Mouse (Mus musculus) ZHBTc4 (cell line): Measurements from ENCODE around the gene Smyd3.

Experiments
- DNase-seq: peaks from one replicate; pipeline ENCODE4 v3.0.0-alpha.2; 2011; ENCODE audit warnings: low read depth, low spot score

Smyd3 gene

DNA sequence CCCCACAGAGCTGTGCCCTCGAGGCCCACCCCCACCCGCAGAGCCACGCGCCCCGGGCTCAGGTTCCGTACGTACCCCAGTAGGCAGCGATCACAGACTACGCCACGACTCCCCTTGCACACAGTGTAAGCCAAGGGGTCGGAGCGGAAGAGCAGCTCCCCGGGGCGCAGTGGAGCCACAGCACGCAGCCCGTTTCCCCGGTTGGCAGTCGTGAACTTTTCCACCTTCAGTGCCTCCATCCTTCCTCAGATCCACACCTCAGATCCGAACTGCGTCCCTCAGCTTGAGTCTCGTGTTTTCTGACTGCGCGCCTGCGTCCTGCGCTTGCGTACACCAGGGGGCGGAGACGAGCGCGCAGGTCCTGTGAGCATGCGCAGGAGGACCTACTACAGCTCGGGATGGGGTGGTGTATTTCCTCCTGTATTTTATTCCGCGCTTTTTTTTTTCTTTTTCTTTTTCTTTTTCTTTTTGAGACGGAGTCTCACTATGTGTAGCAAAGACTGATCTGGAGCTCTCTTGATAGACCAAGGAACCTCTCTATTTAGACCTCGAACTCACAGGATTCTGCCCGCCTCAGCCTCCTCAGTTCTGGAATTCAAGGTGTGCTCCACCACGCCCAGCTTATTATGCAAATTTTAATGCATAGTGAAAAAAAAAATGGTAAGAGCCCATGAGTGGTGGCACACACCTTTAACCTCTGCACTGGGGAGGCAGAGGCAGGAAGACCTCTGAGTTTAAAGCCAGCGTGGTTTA lies at the start of gene Smyd3:
Gene Smyd3 (minus strand): TSS at position 329 of the 753 bp plus-strand sequence.
- peak; percentile 97 for DNase-seq

DNA sequence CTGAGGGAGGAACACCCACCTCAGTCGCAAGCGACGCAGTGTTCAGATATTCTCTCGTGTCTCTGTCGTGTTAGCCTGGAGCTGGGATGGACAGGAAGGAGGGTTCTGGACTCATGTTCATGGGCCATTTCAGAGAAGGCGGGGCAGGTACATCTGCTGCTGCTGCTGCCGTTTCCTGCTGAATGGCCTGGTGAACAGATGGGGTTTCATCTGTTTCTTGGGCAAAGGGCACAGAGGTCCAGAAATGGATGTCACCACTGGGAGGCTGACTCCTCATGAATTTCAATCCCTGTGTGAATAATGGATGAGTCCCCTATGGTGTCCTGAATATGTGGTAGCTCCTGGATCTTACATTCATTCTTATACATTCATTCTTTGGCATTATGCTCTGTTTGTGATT lies 49.7 kb upstream of the Smyd3 start:
- no peak for DNase-seq

DNA sequence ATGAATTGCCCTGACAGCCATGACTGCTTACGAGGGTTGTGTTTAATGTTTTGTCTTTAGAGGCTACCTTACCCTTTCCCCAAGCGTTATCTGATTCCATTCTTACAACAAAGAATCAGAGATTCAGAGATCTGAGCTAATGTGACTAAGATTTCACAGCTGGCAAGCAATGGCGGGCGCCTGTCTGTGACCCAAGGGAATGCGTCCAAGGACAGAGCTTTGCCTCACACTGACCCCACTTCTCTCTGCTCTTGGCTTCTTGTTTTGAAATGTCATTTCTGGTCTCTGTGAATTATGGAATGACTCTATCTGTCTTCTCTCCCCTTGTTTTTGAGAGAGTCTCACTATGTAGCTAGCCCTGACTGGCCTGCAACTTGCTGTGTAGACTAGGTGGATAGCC lies 46.1 kb upstream of the Smyd3 start:
- no peak for DNase-seq

DNA sequence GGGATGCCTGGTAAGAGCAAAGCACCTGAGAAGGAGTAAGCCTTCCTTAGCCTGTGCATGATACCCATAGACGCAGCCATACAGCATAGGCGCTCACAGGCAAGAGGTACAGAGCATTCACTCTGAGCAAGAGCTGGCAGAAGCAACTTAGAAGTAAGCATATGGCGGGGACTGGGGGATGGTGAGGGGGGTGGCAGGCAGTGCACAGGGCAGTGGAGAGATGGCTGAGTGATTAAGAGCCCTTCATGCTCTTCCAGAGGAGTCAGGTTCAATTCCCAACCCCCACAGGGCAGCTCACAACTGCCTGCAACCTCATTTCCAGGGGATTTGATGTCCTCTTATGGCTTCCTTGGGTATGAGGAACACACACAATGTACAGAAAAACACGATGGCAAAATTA lies 45.4 kb upstream of the Smyd3 start:
- no peak for DNase-seq

DNA sequence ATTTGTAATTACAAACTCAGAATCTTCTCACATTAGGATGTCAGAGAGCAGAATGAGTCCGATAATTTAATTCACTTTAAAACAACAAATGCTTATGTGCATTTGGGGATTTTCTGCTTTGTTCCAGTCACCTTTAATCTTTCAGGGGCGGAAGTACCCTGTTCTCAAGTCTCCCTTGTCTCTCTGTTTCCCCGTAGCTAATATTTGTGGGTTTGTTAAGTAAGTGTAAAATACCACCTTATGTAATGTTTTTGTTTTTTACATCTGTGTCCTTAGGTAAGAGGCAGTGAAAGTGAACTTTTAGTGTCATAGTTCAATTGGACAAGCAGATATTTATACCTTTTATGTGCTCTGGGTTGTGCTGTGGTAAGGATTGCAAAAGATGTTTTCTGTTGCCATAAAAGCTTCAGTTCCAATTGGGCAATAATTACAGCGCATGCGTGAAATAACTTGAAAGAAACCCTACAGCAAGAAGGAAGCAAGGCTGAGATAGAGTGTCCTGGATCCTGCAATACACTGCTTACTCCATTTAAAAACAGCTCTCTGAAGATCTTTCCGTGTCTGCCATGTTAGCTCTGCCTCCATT lies 43.1 kb upstream of the Smyd3 start:
- DNase-seq: no peak

DNA sequence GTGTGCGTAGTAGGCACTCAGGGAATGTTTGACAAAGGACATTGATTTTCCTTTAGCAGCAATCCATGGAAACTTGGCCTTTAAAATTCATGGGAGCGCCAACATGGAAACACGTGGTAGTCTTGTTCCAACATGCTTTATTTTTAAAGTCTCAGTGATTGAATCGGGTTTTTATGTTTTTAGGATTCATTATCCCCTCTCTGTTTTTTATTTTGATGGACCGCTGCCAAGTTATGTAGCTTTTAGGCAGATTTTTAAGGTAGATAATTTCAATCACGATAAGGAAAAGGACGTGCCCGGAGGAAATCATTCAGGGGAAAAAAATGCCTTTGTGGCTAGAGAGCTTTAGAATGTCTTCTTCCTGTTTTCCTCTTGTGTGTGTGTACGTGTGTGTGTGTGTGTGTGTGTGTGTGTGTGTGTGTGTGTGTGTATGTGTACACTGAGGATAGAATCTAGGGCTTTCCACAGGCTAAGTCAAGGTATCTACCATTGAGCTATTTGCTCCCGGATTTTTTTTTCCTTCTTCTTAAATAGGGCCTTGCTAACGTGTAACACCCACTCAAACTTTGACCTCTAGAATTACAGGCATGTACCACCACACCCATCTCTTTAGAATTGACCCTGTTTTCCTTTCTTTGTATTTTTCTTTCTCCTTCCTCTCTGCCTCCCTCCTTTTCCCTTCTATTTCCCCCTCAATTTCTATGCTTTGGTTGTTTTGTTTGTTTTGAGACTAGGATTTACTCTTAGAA lies 41.8 kb upstream of the Smyd3 start:
- peak; percentile 37 for DNase-seq

DNA sequence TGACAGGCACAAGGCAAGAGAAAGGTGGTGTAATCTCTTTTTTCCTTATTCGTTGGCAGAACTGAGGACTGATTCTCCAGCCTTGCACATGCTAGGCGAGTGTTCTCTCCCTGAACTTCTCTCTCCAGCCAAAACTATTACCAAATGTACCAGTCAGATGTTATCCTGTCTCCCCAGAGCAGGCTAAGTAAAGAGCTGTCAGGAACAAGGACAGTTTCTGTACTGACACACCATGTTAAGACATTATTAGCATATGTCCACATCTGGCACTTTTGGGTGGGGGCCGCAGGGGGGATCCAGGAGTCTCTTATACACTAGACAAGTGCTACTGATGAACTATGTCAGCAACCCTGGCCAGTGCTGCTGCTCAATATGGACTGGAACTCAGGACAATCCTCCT lies 39.1 kb upstream of the Smyd3 start:
- no peak for DNase-seq

DNA sequence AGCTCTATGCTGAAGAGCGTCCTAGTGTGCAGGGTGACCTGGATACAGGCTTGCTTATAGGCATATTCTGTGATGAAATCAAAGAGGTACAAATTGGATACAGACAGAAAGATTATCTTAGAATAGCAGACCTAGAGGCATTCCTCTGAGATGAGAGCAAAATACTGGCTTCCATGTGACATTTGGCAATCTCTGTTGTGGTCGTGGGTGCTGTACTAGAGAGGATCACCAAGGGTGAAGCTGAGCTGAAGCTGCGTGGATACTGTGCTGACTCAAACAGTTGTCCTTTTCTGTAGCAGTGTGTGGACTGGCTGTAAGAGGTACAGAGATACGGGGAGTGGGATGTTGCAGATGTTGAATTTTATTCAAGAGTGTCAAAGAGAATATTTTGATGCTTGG lies 36.1 kb upstream of the Smyd3 start:
- DNase-seq: no peak

DNA sequence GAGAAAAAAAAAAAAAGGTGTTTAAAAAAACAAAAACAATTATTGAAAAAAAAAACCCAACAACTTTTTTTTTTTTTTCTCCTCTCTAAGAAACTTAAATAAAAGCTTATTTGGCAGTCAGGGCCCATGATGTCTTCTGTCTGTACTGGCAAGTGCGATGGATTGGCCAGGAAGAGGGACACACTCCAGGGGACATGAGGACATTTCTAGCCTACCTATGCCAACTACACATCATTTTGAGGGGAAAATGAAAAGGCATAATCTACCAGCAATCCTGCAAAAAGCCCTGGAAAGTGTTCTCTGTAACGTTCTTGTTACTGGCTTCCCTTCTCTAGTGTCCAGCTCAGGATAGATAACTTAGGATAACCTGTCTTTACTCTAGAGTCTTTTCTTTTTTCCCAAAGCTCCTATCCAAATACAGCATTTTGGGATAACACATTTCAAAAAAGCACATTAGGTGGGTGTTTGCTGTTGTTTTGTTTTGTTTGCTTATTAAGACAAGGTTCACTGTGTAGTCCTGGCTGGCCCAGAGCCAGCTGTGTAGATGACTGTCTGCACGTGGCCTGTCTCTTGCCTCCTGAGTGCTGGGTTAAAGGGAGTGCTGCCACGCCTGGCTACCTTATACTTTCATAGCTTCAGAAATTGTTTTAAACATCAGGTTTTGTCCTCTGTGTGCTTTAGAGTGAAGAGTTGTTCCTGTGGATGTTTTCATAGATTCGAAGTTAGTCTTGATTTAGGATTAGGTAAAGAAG lies 35.5 kb upstream of the Smyd3 start:
- DNase-seq: no peak

DNA sequence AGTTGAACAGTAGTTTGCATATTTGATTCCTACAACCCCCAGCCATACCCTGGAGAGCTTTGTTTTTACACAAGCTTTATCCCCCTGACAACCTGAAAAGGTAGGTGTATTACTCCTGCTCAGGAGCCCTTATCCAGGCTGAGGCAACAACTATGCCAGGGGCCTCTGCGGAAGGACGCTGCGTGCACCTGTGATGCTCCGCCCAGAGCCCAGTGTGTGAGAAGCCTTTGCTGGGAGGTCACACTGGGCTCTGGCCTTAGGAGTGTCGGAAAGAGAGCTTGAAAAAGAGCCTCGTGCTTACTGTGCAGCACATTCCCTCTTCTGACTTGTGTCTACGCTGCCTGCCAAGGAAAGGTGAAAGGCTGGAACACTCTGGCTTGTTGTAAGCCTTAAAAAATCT lies 34.9 kb upstream of the Smyd3 start:
- peak; percentile 66 for DNase-seq

DNA sequence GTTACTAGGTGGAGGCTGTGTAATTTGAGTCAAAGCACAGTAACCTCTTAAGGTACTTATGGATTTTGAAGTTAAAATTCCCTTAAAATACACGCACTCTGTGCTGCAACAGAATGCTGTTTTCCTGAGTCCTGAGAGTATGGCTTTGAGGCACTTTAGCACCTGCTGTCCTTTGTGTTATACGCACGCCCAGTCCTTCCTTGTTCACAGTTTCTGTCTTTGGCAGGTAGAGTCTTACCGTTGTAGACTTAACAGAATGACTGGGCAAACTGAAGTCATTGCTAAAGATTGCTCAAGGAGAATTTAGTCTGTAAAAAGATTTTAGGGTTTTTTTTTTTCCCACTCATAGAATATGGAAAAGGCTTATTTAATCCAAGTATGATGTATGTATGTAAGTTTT lies 34.1 kb upstream of the Smyd3 start:
- no peak for DNase-seq

DNA sequence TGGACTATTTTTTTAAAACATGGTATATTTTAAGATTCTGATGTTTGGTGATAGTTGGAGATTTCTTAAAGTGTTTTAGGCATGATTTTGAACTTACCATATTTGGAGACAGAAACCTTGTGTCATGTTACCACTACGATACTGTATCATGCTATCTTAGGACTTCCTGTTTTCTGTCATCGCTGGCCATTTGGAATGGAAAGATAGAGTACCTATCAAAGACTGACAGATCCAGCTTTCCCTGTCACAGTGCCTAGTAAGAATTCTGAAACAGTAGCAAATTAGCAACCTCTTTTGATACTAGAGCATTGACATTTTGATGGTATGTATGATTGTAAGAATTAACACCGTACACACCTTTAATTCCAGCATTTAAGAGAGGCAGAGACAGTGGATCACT lies 33.5 kb upstream of the Smyd3 start:
- no peak for DNase-seq

DNA sequence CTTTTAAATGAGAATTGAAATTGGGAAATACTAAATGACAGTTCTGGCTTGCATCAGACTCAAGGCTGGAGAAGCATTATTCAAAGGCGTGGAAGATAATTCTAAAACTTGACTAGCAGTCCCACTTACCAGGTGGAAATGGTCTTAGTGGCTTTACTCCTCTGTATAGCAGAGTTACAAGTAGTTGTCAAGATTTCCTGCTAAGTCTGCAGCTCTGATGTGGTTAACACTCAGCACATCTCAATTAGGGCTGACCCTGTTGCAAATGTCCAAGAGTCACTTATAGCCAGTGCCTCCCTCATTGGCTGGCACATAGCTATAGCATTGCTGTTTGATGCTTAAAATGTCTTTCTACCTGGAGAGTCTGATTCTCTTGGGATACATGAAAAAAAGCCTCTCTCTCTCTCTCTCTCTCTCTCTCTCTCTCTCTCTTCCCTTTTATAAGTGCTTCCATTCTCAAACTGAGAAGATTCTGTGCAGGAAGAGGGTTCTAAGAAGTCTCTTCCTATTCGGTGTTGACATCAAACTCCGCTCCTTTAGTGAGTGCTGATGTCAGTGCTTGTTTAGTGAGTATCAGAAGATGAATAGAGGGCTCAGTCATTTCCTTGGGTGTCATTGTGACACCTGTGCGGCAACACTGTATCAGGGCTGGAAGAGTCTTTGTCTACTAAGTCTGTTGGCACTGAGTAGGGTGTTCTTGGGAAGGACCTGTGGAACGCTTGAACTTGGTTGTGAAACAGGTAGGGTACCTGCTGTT lies 31.3 kb upstream of the Smyd3 start:
- DNase-seq: no peak

DNA sequence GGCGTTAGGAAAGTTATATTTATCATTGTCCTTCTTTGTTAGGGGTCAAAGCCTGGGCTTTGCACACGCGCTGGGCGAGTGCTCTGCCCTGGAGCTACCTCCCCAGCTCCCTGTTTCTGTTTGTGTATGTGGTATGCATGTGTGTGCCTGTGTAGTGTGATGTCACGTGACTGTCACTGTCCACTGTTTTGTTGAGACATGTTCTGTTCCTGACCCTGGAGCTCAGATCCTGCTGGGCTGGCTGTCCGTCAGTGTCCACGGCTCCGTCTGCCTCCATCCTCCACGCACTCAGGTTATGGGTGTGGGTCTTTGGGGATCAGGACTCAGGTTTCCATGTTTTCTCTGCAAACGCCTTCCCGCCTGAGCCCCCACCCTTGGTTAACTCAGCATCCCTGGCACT lies 30.4 kb upstream of the Smyd3 start:
- no peak for DNase-seq

DNA sequence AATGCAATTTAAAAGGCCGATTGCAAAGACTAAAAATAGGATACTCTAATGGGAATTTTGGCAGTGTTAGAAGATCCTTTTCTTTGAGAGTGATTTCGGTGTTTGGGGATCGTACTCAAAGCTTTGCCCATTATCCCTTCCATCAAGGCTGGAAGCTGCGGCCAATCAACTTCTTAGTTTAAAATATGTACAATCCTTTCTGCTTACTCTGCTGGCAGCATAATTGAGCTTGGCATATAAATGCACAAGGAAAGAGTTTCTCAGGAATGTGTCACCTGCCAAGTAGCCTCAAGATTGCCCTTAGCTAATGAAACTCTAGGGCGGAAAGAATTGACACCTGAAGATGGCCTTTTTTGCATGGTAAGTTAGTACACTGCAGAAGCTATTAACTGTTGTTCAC lies 29.3 kb upstream of the Smyd3 start:
- DNase-seq: no peak

DNA sequence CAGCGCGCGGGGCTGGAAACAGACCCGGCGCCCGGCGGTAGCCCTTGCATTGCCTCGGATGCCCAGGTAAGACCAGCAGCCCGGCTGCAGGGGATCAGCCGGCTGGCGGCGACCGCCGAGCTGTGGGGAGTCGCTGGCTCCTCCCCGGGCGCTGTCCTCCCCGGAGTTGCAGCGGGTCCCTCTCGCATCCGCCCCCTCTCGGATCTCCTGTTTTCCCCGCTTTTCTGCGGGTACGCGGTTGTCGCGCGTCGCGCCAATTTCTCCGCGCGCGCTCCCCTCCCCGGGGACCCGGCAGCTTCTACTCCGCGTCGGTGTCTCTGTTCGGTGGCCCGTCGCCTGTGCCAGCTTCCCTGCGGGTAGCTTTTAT lies 28.7 kb upstream of the Smyd3 start:
- no peak for DNase-seq

DNA sequence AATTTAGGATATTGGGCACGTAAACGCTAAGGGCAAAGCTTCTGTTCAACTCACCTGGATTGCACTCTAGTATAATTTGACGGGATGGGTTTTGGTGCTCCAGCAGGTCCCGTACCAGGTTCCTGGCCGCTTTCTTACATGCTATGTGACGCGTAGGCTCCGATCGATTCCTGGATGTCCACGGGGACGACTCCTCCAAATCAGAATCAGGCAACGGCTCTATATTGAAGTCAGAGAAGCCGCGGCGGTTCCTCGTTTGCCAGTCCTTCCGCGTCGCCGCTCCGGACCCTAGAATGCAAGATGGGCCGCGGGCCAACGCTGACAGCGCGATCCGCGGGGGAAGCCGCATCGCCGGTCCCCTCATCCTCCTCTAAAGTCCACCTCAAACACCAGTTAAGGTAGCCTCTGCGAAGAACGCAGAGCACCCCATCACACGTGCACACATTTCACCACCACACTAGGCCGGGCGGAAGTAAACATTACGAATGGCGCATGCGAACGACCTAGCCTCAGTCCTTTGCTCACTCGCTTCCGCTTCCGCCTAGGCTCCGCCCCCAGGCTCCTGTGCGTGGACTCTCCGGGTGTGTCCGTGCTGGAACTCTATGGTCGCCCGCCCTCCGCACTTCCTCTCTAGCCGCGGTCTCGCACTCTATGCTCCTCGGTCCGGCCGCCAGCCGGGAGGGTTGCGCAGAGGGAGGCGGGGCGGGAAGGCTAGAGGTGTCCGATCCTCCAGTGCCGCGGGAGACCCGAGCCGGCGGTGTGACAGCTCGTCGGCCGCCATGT lies 28.1 kb upstream of the Smyd3 start, which contains the start of the genes Tfb2m and Cnst:
Gene Tfb2m (minus strand): TSS at position 500 of the 783 bp plus-strand sequence.
Gene Cnst (plus strand): TSS at position 603 of the 783 bp plus-strand sequence.
- peak; percentile 99 for DNase-seq

DNA sequence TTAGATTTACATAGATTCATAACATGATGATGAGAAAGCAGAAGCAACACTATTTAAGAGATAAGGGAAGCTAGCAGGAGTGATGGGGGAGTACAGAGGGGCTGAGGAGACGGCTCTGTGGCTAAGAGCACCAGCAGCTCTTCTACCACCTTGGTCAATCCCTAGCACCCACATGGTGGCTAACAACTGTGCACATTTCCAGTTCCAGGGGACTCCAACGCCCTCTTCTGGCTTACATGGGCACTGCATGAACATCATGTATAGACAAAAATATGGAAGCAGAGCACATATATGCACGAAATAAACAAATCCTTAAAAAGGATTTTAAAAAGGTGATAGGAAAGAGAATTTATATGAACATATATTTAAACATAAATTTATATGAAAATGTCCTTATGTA lies 23.7 kb upstream of the Smyd3 start:
- peak; percentile 84 for DNase-seq

DNA sequence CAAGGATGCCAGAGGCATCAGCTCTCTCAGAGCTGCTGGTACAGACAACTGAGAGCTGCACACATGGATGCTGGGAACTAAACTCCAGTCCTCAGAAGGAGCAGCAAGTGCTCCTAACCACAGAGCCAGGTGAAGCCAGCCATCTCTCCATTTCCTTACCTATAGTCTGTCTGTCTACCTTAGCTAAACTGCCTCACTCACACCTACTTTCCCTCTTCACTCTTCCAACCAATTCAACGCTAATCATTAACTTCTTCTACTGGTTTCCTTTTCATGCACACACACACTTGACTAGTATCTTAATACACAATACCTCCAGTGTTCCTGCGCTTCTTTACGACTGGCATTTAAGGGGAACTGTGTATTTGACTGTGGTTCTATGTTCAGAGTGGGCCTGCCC lies 22.0 kb upstream of the Smyd3 start:
- no peak for DNase-seq

DNA sequence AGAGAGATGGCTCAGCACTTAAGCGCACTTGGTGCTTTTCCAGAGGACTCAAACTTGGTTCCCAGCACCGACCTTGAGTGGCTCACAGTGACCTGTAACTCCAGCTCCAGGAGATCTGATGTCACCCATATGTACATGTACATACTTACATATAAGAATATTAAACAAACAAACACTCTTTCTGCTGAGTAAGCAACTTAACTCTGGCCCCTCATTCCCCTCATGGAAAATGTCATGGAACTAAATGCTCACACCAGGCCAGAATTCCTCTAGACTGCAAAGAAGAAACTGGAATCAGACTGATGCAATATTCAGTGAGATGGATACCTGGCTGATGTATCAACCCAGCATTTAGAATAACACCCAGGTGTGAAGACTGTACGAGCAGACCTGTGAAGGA lies 21.2 kb upstream of the Smyd3 start:
- DNase-seq: no peak

DNA sequence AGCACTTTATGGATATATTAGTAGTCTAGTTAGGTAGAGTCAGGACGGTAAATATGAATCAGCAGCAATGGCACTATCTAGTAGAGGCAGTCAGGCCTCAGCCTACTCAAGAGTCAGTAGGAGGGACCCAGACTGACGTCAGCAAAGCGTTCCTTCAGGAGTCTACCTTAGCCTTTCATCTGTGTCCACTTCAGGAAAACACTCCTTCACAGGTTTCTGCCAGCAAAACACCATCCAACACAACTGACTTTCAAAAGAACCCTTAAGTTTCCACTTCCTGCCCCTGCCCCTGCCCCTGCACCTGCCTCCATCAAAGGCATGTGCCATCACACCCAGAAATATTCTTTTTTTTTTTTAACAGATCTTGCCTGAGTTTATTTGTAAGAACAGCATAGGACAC lies 2.1 kb upstream of the Smyd3 start:
- DNase-seq: no peak
